Comparison of ENCODE assay signal across 9 mouse cellular contexts in the genomic region with DNA sequence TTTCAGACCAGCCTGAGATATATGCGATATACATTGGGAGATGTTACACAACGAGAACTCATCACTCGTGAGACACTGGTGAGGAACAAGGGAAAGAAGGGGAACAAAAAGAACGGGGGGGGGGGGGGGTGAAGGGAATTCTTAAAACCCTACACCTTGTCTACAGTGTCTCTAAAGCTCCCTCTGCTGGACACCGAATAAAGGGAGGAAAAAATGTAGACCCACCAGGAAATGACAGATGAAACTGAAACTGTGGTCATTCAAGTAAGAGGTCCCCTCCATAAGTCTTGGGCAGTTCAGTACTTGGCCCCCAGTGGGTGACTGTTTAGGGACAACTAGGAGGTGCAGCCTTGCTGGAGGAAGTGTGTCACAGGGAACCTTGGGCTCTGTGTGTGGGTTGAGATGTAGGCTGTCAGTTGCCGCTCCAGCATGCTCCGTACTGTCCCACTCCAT. TPM values are rescaled to one million over a fixed set of nuclear protein-coding genes. Genes with fewer than 3 reads are reported as not detected.
DNase-seq lines count a peak whose midpoint lies in the region; ATAC-seq and TF ChIP-seq lines count a peak whose summit lies in the region.
"Had no signal": no experiment of that assay in that cellular context is flagged by ENCODE, and none has a peak within 500 bp of the region (broad histone marks: within the 10 kb centered on the region; RNA-seq: fewer than 3 reads in every experiment).

No protein-coding gene starts in this region.

- no peaks in the 10 kb centered on the region for H3K27me3 ChIP-seq in E14TG2a.4 (ENCODE audit: insufficient read depth, low read length)
- H3K27me3 ChIP-seq in liver, postnatal 0 days (ENCODE audit: insufficient read depth, low read length) = no peaks in the 10 kb centered on the region
- no peaks in the 10 kb centered on the region for H3K27me3 ChIP-seq in stomach, postnatal 0 days (ENCODE audit: control insufficient read depth, insufficient read depth, low read length)
- H3K27me3 ChIP-seq: limb, embryonic 15.5 days had no signal

- TF ChIP-seq CTCF in E14TG2a.4 (conservative IDR thresholded peaks at IDR 0.05; ENCODE audit: low read length) = peak; percentile 38
- peak; percentile 28; the same call in 1 of the 2 replicates for TF ChIP-seq CTCF in brain, embryonic 14.5 days (IDR thresholded peaks at IDR 0.05; ENCODE audit: borderline replicate concordance, extremely low read depth, insufficient read depth, insufficient read length)
- TF ChIP-seq CTCF in liver, postnatal 0 days (IDR thresholded peaks at IDR 0.05; ENCODE audit: low read depth) = peak; percentile 68
- TF ChIP-seq CTCF in stomach, postnatal 0 days (IDR thresholded peaks at IDR 0.05; ENCODE audit: low read depth) = peak; percentile 74

- WGBS in liver, postnatal 0 days (ENCODE audit: insufficient replicate concordance) = 48% methylated on average over 7 of the region's 7 CpGs
- 56% methylated on average over 7 of the region's 7 CpGs for WGBS in stomach, postnatal 0 days

- no peak for TF ChIP-seq POLR2A in brain, embryonic 14.5 days (IDR thresholded peaks at IDR 0.05; ENCODE audit: borderline replicate concordance, extremely low read depth, insufficient read depth, insufficient read length, poor library complexity, severe bottlenecking)

- TF ChIP-seq EP300 in liver, postnatal 0 days (IDR thresholded peaks at IDR 0.05; ENCODE audit: low read depth) = no peak
- TF ChIP-seq EP300 in stomach, postnatal 0 days (optimal IDR thresholded peaks at IDR 0.05) = no peak

- H3K9ac ChIP-seq in liver, postnatal 0 days (replicated peaks) = no peak overlapping the region
- no peak overlapping the region for H3K9ac ChIP-seq in stomach, postnatal 0 days (ENCODE audit: low read length)
- H3K9ac ChIP-seq: limb, embryonic 15.5 days had no signal

- H3K4me2 ChIP-seq in liver, postnatal 0 days (ENCODE audit: low read depth, low read length) = peak overlapping the region; percentile 35; the same call in 1 of the 2 replicates
- H3K4me2 ChIP-seq in stomach, postnatal 0 days (replicated peaks; ENCODE audit: low read depth) = no peak overlapping the region
- H3K4me2 ChIP-seq: limb, embryonic 15.5 days had no signal

- H3K36me3 ChIP-seq in E14TG2a.4 (ENCODE audit: insufficient read depth, low read length) = peaks cover 32% of the 10 kb centered on the region
- H3K36me3 ChIP-seq in liver, postnatal 0 days (replicated peaks; ENCODE audit: insufficient read depth, low read length) = peaks cover 3% of the 10 kb centered on the region; the same call in 1 of the 2 replicates
- H3K36me3 ChIP-seq in stomach, postnatal 0 days (ENCODE audit: control insufficient read depth, insufficient read depth, low read length) = no peaks in the 10 kb centered on the region
- H3K36me3 ChIP-seq: limb, embryonic 15.5 days had no signal

- peaks cover 14% of the 10 kb centered on the region for H3K4me1 ChIP-seq in E14TG2a.4 (replicated peaks; ENCODE audit: low read depth, low read length)
- H3K4me1 ChIP-seq in liver, postnatal 0 days (ENCODE audit: insufficient read depth) = peaks cover 8% of the 10 kb centered on the region
- H3K4me1 ChIP-seq in stomach, postnatal 0 days (replicated peaks; ENCODE audit: control insufficient read depth, insufficient read depth) = no peaks in the 10 kb centered on the region
- H3K4me1 ChIP-seq: limb, embryonic 15.5 days had no signal

- no peak overlapping the region for H3K4me3 ChIP-seq in E14TG2a.4 (replicated peaks; ENCODE audit: low read length)
- H3K4me3 ChIP-seq in liver, postnatal 0 days (ENCODE audit: low read depth, low read length) = no peak overlapping the region
- no peak overlapping the region for H3K4me3 ChIP-seq in stomach, postnatal 0 days (ENCODE audit: low read depth, low read length)
- H3K4me3 ChIP-seq: limb, embryonic 15.5 days had no signal

- peak; percentile 52 for DNase-seq in kidney, adult 9 months
- DNase-seq in kidney, adult 18-20 months = no peak
- DNase-seq in brain, embryonic 14.5 days (ENCODE audit: low read depth) = peak; percentile 29
- DNase-seq in liver, postnatal 0 days = peak; percentile 39
- peak; percentile 22 for DNase-seq in stomach, postnatal 0 days (ENCODE audit: low spot score)
- DNase-seq in adrenal gland, postnatal 4 days (ENCODE audit: low spot score in 2 of 2) = no peak

- peak; percentile 64 to 80 for ATAC-seq in hematopoietic stem cell, adult 5-6 weeks (replicated peaks in 1 of 2; ENCODE audit: insufficient read depth in 1 of 2, low FRiP score in 2 of 2, low TSS enrichment in 1 of 2, low read depth in 1 of 2, poor library complexity in 2 of 2, severe bottlenecking in 2 of 2)
- peak; percentile 27; the same call in 1 of the 2 replicates for ATAC-seq in liver, postnatal 0 days
- peak; percentile 64 for ATAC-seq in stomach, postnatal 0 days (ENCODE audit: low FRiP score, low TSS enrichment)

- 0 out of 2 replicates have a peak overlapping the region, but pooled peaks have one; percentile 16 for H3K27ac ChIP-seq in liver, postnatal 0 days (ENCODE audit: low read depth)
- no peak overlapping the region for H3K27ac ChIP-seq in stomach, postnatal 0 days (replicated peaks)
- H3K27ac ChIP-seq: limb, embryonic 15.5 days had no signal

- no peaks in the 10 kb centered on the region for H3K9me3 ChIP-seq in E14TG2a.4 (ENCODE audit: low read length)
- H3K9me3 ChIP-seq in liver, postnatal 0 days (ENCODE audit: low read length) = no peaks in the 10 kb centered on the region
- no peaks in the 10 kb centered on the region for H3K9me3 ChIP-seq in stomach, postnatal 0 days (ENCODE audit: control insufficient read depth, low read length)
- H3K9me3 ChIP-seq: limb, embryonic 15.5 days had no signal

RNA-seq across cellular contexts. Expression of a gene that starts 21.9 kb away (rescaled TPM):
- 0.14 and 0.18 TPM in 2 replicates for polyA plus RNA-seq in brain, embryonic 14.5 days (2012; rRNA removed)
- total RNA-seq in hematopoietic stem cell, adult 5-6 weeks (2017) = 1.0 and 3.8 TPM in 2 replicates
- 21.2 and 24.2 TPM in 2 replicates for polyA plus RNA-seq in liver, postnatal 0 days (2015; fragmentation: Nextera tagmentation; extraction: Ambion mirVana)
- 0.10 and 0.13 TPM in 2 replicates for polyA plus RNA-seq in stomach, postnatal 0 days (2015; fragmentation: Nextera tagmentation; extraction: Ambion mirVana)
- total RNA-seq in adrenal gland, postnatal 4 days (2021) = 1 to 10 TPM; 1.9 to 3.9 TPM

RNA-seq across cellular contexts. Expression of a gene that starts 24.6 kb away (rescaled TPM):
- 18.5 and 21.1 TPM in 2 replicates for polyA plus RNA-seq in brain, embryonic 14.5 days (2012; rRNA removed)
- total RNA-seq in hematopoietic stem cell, adult 5-6 weeks (2017) = 87.2 and 121 TPM in 2 replicates
- 16.5 and 17.7 TPM in 2 replicates for polyA plus RNA-seq in liver, postnatal 0 days (2015; fragmentation: Nextera tagmentation; extraction: Ambion mirVana)
- 24.9 and 29.0 TPM in 2 replicates for polyA plus RNA-seq in stomach, postnatal 0 days (2015; fragmentation: Nextera tagmentation; extraction: Ambion mirVana)
- 10 to 100 TPM; 36.1 to 37.5 TPM for total RNA-seq in adrenal gland, postnatal 4 days (2021)

Comparison
In these comparisons a context has a peak if more than half of its experiments do, and no peak if none do; other contexts are left out.
1. DNase-seq: peak in kidney, adult 9 months (single experiment), brain, embryonic 14.5 days (single experiment), liver, postnatal 0 days (single experiment) and stomach, postnatal 0 days (single experiment); none in kidney, adult 18-20 months (single experiment) and adrenal gland, postnatal 4 days (0 of 2).
2. RNA of a gene that starts 21.9 kb away (polyA plus RNA-seq): 21.2 to 24.2 TPM in liver, postnatal 0 days; 0.14 to 0.18 TPM in brain, embryonic 14.5 days and 0.10 to 0.13 TPM in stomach, postnatal 0 days; every median in the first group is over 10 times any median in the second.
3. Peak in every context shown above with its lines, with median percentiles within 50 percentile points of each other: CTCF ChIP-seq and ATAC-seq.